16 mouse cellular contexts compared by ENCODE assay signal in genomic region chr10:120825594-120825993, GRCm38 (mm10).
DNase-seq lines count a peak whose midpoint lies in the region; ATAC-seq and TF ChIP-seq lines count a peak whose summit lies in the region.
"Had no signal": no experiment of that assay in that cellular context is flagged by ENCODE, and none has a peak within 500 bp of the region (broad histone marks: within the 10 kb centered on the region; RNA-seq: fewer than 3 reads in every experiment).

No protein-coding gene starts in this region.

- H3K27me3 ChIP-seq in forebrain, postnatal 0 days (ENCODE audit: insufficient read depth, low read length): no peaks in the 10 kb centered on the region; the same call in 1 of the 2 replicates
- no peaks in the 10 kb centered on the region for H3K27me3 ChIP-seq in midbrain, postnatal 0 days (ENCODE audit: insufficient read depth, low read length)
- H3K27me3 ChIP-seq in heart, embryonic 10.5 days (ENCODE audit: insufficient read depth, poor library complexity, severe bottlenecking): no peaks in the 10 kb centered on the region
- H3K27me3 ChIP-seq: heart, embryonic 13.5 days; limb, embryonic 12.5 days; megakaryocyte, embryonic 14.5 days had no signal

- WGBS in forebrain, postnatal 0 days: 11% methylated on average over 11 of the region's 11 CpGs
- 40% methylated on average over 11 of the region's 11 CpGs for whole genome bisulfite sequencing in midbrain, postnatal 0 days
- 78% methylated on average over 11 of the region's 11 CpGs for WGBS in heart, embryonic 10.5 days

- no peaks in the 10 kb centered on the region for H3K9me3 ChIP-seq in forebrain, postnatal 0 days (ENCODE audit: low read length)
- no peaks in the 10 kb centered on the region for H3K9me3 ChIP-seq in midbrain, postnatal 0 days (ENCODE audit: low read length)
- H3K9me3 ChIP-seq in heart, embryonic 10.5 days: no peaks in the 10 kb centered on the region
- H3K9me3 ChIP-seq: heart, embryonic 13.5 days; limb, embryonic 12.5 days; megakaryocyte, embryonic 14.5 days had no signal

- no peak overlapping the region for H3K9ac ChIP-seq in forebrain, postnatal 0 days
- H3K9ac ChIP-seq in midbrain, postnatal 0 days (replicated peaks; ENCODE audit: low read length, poor library complexity, severe bottlenecking): no peak overlapping the region
- H3K9ac ChIP-seq: heart, embryonic 13.5 days; limb, embryonic 12.5 days had no signal

- H3K4me1 ChIP-seq in forebrain, postnatal 0 days (ENCODE audit: insufficient read depth): 0 out of 2 replicates have a peak, but pooled peaks cover 5% of the 10 kb centered on the region
- H3K4me1 ChIP-seq in midbrain, postnatal 0 days (ENCODE audit: insufficient read depth, low read length): no peaks in the 10 kb centered on the region
- peaks cover 21% of the 10 kb centered on the region for H3K4me1 ChIP-seq in heart, embryonic 10.5 days

- ATAC-seq in forebrain, postnatal 0 days: no peak
- ATAC-seq in midbrain, postnatal 0 days (ENCODE audit: low FRiP score): no peak

- no peaks in the 10 kb centered on the region for H3K36me3 ChIP-seq in forebrain, postnatal 0 days (ENCODE audit: insufficient read depth)
- H3K36me3 ChIP-seq in midbrain, postnatal 0 days (ENCODE audit: insufficient read depth, low read length): no peaks in the 10 kb centered on the region
- peaks cover 25% of the 10 kb centered on the region for H3K36me3 ChIP-seq in heart, embryonic 10.5 days
- H3K36me3 ChIP-seq: limb, embryonic 12.5 days had no signal

- peak overlapping the region; percentile 13; the same call in 1 of the 2 replicates for H3K4me2 ChIP-seq in forebrain, postnatal 0 days (ENCODE audit: low read depth)
- H3K4me2 ChIP-seq in midbrain, postnatal 0 days (ENCODE audit: low read depth, low read length, poor library complexity, severe bottlenecking): no peak overlapping the region
- H3K4me2 ChIP-seq: heart, embryonic 13.5 days; limb, embryonic 12.5 days had no signal

- H3K4me3 ChIP-seq in forebrain, postnatal 0 days (ENCODE audit: low read depth, low read length): no peak overlapping the region
- no peak overlapping the region for H3K4me3 ChIP-seq in midbrain, postnatal 0 days (ENCODE audit: low read depth, low read length)
- no peak overlapping the region for H3K4me3 ChIP-seq in heart, embryonic 10.5 days
- H3K4me3 ChIP-seq: heart, embryonic 13.5 days; limb, embryonic 12.5 days; megakaryocyte, embryonic 14.5 days had no signal

- peak; percentile 85 for DNase-seq in heart, adult 11 months
- no peak for DNase-seq in heart, adult 8-10 months (ENCODE audit: low spot score)
- DNase-seq in embryo, embryonic 9.5 days (ENCODE audit: extremely low spot score): peak; percentile 29
- peak; percentile 13 for DNase-seq in forebrain, postnatal 0 days
- peak; percentile 14 for DNase-seq in midbrain, postnatal 0 days (ENCODE audit: low spot score)
- no peak for DNase-seq in thymus, postnatal 36 days
- no peak for DNase-seq in heart, embryonic 10.5 days (ENCODE audit: low spot score)
- no peak for DNase-seq in testis, postnatal 14 days (ENCODE audit: low spot score)
- DNase-seq: adrenal gland, adult 2 months; gastrocnemius, postnatal 14 days; layer of hippocampus, adult 9-11 months; lung, adult 2 months had no signal

- H3K27ac ChIP-seq in forebrain, postnatal 0 days (ENCODE audit: low read depth, low read length): no peak overlapping the region
- H3K27ac ChIP-seq in midbrain, postnatal 0 days (ENCODE audit: low read depth, low read length): no peak overlapping the region
- no peak overlapping the region for H3K27ac ChIP-seq in heart, embryonic 10.5 days
- H3K27ac ChIP-seq: heart, embryonic 13.5 days; kidney, postnatal 0 days; limb, embryonic 12.5 days had no signal

- TF ChIP-seq CTCF in forebrain, postnatal 0 days (IDR thresholded peaks at IDR 0.05; ENCODE audit: low read depth): no peak
- no peak for TF ChIP-seq CTCF in midbrain, postnatal 0 days (IDR thresholded peaks at IDR 0.05)

Comparison
In these comparisons a context has a peak if more than half of its experiments do, and no peak if none do; other contexts are left out.
1. DNase-seq: peak in heart, adult 11 months (single experiment), embryo, embryonic 9.5 days (single experiment), forebrain, postnatal 0 days (single experiment) and midbrain, postnatal 0 days (single experiment); none in heart, adult 8-10 months (single experiment), thymus, postnatal 36 days (0 of 2), heart, embryonic 10.5 days (single experiment) and testis, postnatal 14 days (single experiment).